Mouse (Mus musculus) kidney, adult 11 months (tissue): Measurements from ENCODE around the gene Clec4a4.
"Not testable (repeated sequence)": the region's sequence is repeated elsewhere in the genome, so short reads cannot be mapped to it uniquely, and the experiment has no call there.

ENCODE experiments used
- DNase-seq: peaks from one replicate; pipeline ENCODE4 v3.0.0; 2022

Clec4a4 gene

DNA sequence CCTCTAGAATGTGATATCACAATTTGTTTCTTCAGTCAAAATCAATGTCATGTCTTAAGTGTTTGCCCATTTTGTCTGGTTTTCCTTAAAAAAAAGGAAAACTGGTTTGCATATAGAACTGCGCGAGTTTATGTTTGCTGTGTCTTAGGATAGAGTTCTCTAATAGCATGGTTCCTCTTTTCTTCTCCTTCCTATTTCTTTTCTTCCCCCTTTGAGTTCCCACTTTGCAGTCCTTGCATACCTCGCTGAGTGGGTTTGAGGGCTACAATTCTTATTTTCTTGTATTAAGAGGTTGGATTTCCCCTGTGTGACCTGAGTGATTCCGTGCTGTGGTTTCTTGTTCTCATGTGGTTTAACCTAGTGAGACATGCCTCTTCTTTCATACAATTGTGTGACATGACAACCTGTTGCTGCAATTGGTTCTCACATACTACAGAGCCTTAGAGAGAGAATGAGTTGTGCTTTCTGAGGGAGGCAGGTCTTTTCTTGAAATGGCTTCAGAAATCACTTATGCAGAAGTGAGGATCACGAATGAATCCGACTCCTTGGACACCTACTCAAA is at the start of gene Clec4a4:
Gene Clec4a4 (plus strand): TSS at position 492 of the 562 bp plus-strand sequence.
- DNase-seq, result no peak

DNA sequence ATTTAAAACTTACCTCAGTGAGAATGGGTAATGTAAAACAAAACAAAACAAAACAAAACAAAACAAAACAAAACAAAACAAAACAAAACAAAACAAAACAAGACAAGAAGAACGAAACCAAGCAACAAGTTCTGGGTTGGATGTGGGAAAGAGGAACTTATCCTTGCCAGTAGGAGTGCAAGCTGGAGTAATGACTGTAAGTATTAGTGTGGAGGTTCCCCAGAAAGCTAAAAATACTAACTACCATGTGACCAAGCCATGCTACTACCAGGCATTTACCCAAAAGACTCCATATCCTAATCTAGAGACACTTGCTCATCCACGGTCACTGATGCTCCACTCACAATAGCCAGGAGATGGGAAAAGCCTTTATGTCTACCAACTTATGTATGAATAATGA is 43.4 kb upstream of the Clec4a4 start:
- DNase-seq, result no peak

DNA sequence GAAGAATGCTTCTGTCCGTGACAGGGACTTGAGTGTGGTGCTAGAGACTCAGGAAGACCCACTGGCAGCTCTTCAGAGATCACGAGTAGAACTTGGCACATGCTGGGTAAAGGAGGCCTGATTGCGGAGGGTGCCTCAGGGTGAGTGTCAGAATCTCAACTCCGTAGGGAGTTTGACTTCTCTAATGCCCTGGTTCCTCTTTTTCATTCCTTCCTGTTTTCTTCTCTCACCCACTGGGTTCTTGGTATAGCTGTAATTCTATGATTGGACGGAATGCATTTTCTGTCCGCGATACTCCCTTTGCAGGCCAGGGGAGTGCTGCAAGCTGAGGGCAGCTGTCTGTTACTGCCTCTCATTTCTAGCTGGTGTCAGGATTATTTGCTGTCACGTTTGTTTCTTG is 37.8 kb upstream of the Clec4a4 start, which contains the start of gene Clec4a3:
Gene Clec4a3 (plus strand): TSS at position 115 of the 400 bp plus-strand sequence.
- DNase-seq, result no peak

GRCm38 (mm10) chr6:122964562-122964961 is 25.6 kb upstream of the Clec4a4 start:
- no peak for DNase-seq

DNA sequence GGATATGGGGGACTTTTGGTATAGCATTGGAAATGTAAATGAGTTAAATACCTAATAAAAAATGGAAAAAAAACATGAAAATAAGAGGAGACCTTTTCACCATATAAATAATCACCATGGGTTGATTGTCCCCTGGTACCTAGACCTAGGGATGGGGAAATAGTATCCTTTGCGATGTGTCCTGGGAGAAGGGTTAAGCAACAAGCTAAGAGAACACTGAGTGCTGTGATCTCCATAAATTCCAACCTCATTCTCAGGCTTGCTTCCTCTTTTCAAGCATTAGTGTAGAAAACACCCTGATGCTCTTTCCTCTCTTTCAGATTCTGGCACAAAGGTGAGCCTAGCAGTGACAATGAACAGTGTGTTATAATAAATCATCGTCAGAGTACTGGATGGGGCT is 21.1 kb upstream of the Clec4a4 start:
- DNase-seq, result no peak

- not testable (repeated sequence) for DNase-seq
Measured at GRCm38 (mm10) chr6:123004696-123005095, 14.5 kb downstream of the Clec4a4 start.

DNA sequence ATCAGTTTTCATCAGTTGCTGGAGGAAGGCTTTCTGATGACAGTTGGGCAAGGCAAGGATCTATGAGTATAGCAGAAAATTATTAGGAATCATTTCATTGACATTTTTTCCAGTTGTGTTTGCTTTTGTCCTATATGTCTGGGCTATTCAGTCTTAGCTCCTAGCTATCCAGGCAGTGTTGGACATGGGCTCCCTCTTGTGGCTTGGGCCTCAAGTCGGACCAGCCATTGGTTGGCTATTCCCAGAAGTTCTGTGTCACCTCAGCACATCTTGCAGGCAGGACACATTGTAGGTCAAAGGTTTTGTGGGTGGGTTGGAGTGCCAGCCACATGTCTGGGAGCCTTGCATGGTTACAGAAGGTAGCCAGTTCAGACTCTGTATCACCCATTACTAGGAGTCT is 15.4 kb downstream of the Clec4a4 start:
- DNase-seq, result no peak

- no peak for DNase-seq
Measured at GRCm38 (mm10) chr6:123049742-123050372, 59.7 kb downstream of the Clec4a4 start, which contains the start of gene Clec4b1. Clec4b1 (plus strand) TSS chr6:123049962.
